Mouse (Mus musculus) frontal cortex, postnatal 10 days (tissue): ENCODE data around the gene Btg1-ps2.
"Not testable (repeated sequence)": the region's sequence is repeated elsewhere in the genome, so short reads cannot be mapped to it uniquely, and the experiment has no call there.

Source experiments
- DNase-seq, 2 experiments: peaks; one replicate each; pipeline ENCODE4 v3.0.0; 2022; ENCODE audit warnings: low spot score in 2 of 2, mixed read lengths in 1 of 2

Btg1-ps2 gene

GRCm38 (mm10) chrX:38043014-38043413 lies at the start of gene Btg1-ps2:
Gene Btg1-ps2 (minus strand): TSS chrX:38043114.
- not testable (repeated sequence) for DNase-seq

- no peak for DNase-seq
Measured at GRCm38 (mm10) chrX:38085041-38085440, 42.1 kb upstream of the Btg1-ps2 start, which contains the start of gene Rhox11. Gene Rhox11 (minus strand): TSS chrX:38085141.

GRCm38 (mm10) chrX:38084226-38084625 lies 41.3 kb upstream of the Btg1-ps2 start:
- DNase-seq, result peak in 1 of 2 experiments; percentile 22

- DNase-seq, result no peak
Measured at GRCm38 (mm10) chrX:38066175-38066574, 23.3 kb upstream of the Btg1-ps2 start, which contains the start of gene Rhox10. Gene Rhox10 (plus strand): TSS chrX:38066475.

- DNase-seq, result no peak
Measured at GRCm38 (mm10) chrX:38061544-38061943, 18.6 kb upstream of the Btg1-ps2 start.

GRCm38 (mm10) chrX:38039666-38040065 lies 3.2 kb downstream of the Btg1-ps2 start:
- DNase-seq, result no peak

- no peak for DNase-seq
Measured at GRCm38 (mm10) chrX:38033841-38034240, 9.1 kb downstream of the Btg1-ps2 start.

- not testable (repeated sequence) for DNase-seq
Measured at GRCm38 (mm10) chrX:38018597-38018996, 24.3 kb downstream of the Btg1-ps2 start, which contains the start of gene Btg1-ps1. Gene Btg1-ps1 (minus strand): TSS chrX:38018815.

GRCm38 (mm10) chrX:38008756-38009155 lies 34.2 kb downstream of the Btg1-ps2 start:
- no peak for DNase-seq
